Mouse (Mus musculus) lung, postnatal 0 days (tissue): ENCODE results near the gene Ogg1. TPM values are rescaled to one million over a fixed set of nuclear protein-coding genes. Genes with fewer than 3 reads are reported as not detected.

Source experiments
- ATAC-seq: fragments of 200-750 bp; cut with Nextera tagmentation; 2 replicates; pipeline ENCODE4 v1.8.0; 2017; ENCODE audit warnings: moderate library complexity
- DNase-seq: peaks from one replicate; pipeline ENCODE4 v3.0.0-alpha.2; 2016; ENCODE audit warnings: low spot score
- H3K27ac ChIP-seq: fragments of 300-500 bp; sonication (generic); 2 replicates; pipeline ENCODE4 v1.5.1; 2014; ENCODE audit warnings: antibody characterized with exemption, mild to moderate bottlenecking, low read length, mixed read lengths
- H3K27me3 ChIP-seq: fragments of 300-500 bp; sonication (generic); replicated peaks from 2 replicates; pipeline ENCODE4 v1.6.1; 2014; ENCODE audit warnings: low read length, mixed read lengths; ENCODE audit not compliant: insufficient read depth
- H3K36me3 ChIP-seq: fragments of 300-500 bp; sonication (generic); 2 replicates; pipeline ENCODE4 v1.6.1; 2014; ENCODE audit warnings: low read length, mixed read lengths; ENCODE audit not compliant: insufficient read depth
- H3K4me1 ChIP-seq: fragments of 300-500 bp; sonication (generic); 2 replicates; pipeline ENCODE4 v1.6.1; 2014; ENCODE audit warnings: antibody characterized with exemption, low read depth, low read length, mixed read lengths; ENCODE audit not compliant: insufficient read depth
- H3K4me2 ChIP-seq: fragments of 300-500 bp; sonication (generic); replicated peaks from 2 replicates; pipeline ENCODE4 v1.6.1; 2014; ENCODE audit warnings: low read depth, mild to moderate bottlenecking, low read length, moderate library complexity, mixed read lengths
- H3K4me3 ChIP-seq: fragments of 300-500 bp; sonication (generic); 2 replicates; pipeline ENCODE4 v1.5.1; 2014; ENCODE audit warnings: low read depth, low read length
- H3K9ac ChIP-seq: fragments of 300-500 bp; sonication (generic); replicated peaks from 2 replicates; pipeline ENCODE4 v1.6.1; 2014; ENCODE audit warnings: low read depth, mild to moderate bottlenecking
- H3K9me3 ChIP-seq: fragments of 300-500 bp; sonication (generic); 2 replicates; pipeline ENCODE4 v1.6.1; 2016; ENCODE audit warnings: low read length, mixed read lengths
- CTCF ChIP-seq: IDR thresholded peaks from 2 replicates; pipeline ENCODE4 v1.5.1; 2016; ENCODE audit warnings: antibody characterized with exemption, mild to moderate bottlenecking
- EP300 ChIP-seq: IDR thresholded peaks from 2 replicates; pipeline ENCODE4 v1.6.1; 2016; ENCODE audit warnings: antibody characterized with exemption, mild to moderate bottlenecking, control low read depth
- WGBS: fragments of 180-500 bp; shearing (Covaris S2); extraction: QIAGEN DNeasy Blood & Tissue Kit; methylation state at CpG from one replicate; pipeline ENCODE4 v1.1.7; 2014; 5-methylcytosine and 5-hydroxymethylcytosine counted together
- polyA plus RNA-seq: library from polyadenylated mRNA; unstranded; fragments of >200 nt; fragmentation: Nextera tagmentation; extraction: Ambion mirVana; gene quantifications from 2 replicates; pipeline ENCODE4 v1.2.1, GENCODE M21; 2015

The Ogg1 gene
- polyA plus RNA-seq, 1 experiment from 2014 or later = 11.7 TPM

- H3K27me3 ChIP-seq = no peaks in the 10 kb centered on the region
- ATAC-seq (no peak), DNase-seq (no peak)
- no peaks in the 10 kb centered on the region for H3K36me3 ChIP-seq
- no peak overlapping the region for H3K9ac ChIP-seq
- no peak overlapping the region for H3K4me2 ChIP-seq
- H3K4me3 ChIP-seq = no peak overlapping the region
- H3K9me3 ChIP-seq = no peaks in the 10 kb centered on the region
- WGBS = 81% methylated on average over 5 of the region's 5 CpGs
- H3K27ac ChIP-seq = no peak overlapping the region
- H3K4me1 ChIP-seq = no peaks in the 10 kb centered on the region; the same call in 1 of the 2 replicates
- TF ChIP-seq CTCF = no peak
- no peak for TF ChIP-seq EP300
Measured at GRCm38 (mm10) chr6:113301350-113301749, 25.4 kb upstream of the Ogg1 start.

- Histone ChIP-seq H3K9ac (no peak overlapping the region), H3K9me3 (no peaks in the 10 kb centered on the region), H3K4me1 (no peaks in the 10 kb centered on the region; the same call in 1 of the 2 replicates), H3K36me3 (no peaks in the 10 kb centered on the region), H3K4me2 (no peak overlapping the region), H3K4me3 (no peak overlapping the region), H3K27me3 (no peaks in the 10 kb centered on the region), H3K27ac (no peak overlapping the region)
- ATAC-seq (no peak), DNase-seq (peak; percentile 63)
- TF ChIP-seq CTCF (peak; percentile 67), EP300 (no peak)
- WGBS = 15% methylated on average over 3 of the region's 3 CpGs
Measured at GRCm38 (mm10) chr6:113302258-113302657, 24.5 kb upstream of the Ogg1 start.

GRCm38 (mm10) chr6:113306322-113306985 lies 20.3 kb upstream of the Ogg1 start:
- DNase-seq = peak; percentile 100
- Histone ChIP-seq H3K9ac (peak overlapping the region; percentile 95), H3K36me3 (peaks cover 12% of the 10 kb centered on the region; the same call in 1 of the 2 replicates), H3K9me3 (no peaks in the 10 kb centered on the region), H3K4me1 (no peaks in the 10 kb centered on the region; the same call in 1 of the 2 replicates), H3K4me2 (peak overlapping the region; percentile 84), H3K27me3 (no peaks in the 10 kb centered on the region), H3K4me3 (peak overlapping the region; percentile 95), H3K27ac (peak overlapping the region; percentile 100)
- peak; percentile 97 for ATAC-seq
- TF ChIP-seq CTCF (no peak; the same call in 1 of the 2 replicates), EP300 (peak; percentile 67; the same call in 1 of the 2 replicates)
- under 1% methylated on average over 47 of the region's 50 CpGs for WGBS

GRCm38 (mm10) chr6:113306986-113307349 lies 19.8 kb upstream of the Ogg1 start, which contains the start of gene Brpf1:
Gene Brpf1, plus strand, starts transcription at chr6:113307137.
- Histone ChIP-seq H3K9me3 (no peaks in the 10 kb centered on the region), H3K36me3 (peaks cover 12% of the 10 kb centered on the region; the same call in 1 of the 2 replicates), H3K4me1 (no peaks in the 10 kb centered on the region; the same call in 1 of the 2 replicates), H3K27ac (peak within 1 kb of the TSS; percentile 100), H3K4me3 (peak within 1 kb of the TSS; percentile 95), H3K4me2 (peak within 1 kb of the TSS; percentile 84), H3K27me3 (no peaks in the 10 kb centered on the region), H3K9ac (peak within 1 kb of the TSS; percentile 95)
- 2% methylated on average over 32 of the region's 32 CpGs for WGBS
- peak; percentile 45 for ATAC-seq
- DNase-seq = peak; percentile 85
- TF ChIP-seq EP300 = 0 out of 2 replicates have a peak, but pooled peaks have one; percentile 2
- peak; percentile 35; the same call in 1 of the 2 replicates for TF ChIP-seq CTCF

- no peaks in the 10 kb centered on the region for H3K27me3 ChIP-seq
- H3K9me3 ChIP-seq = no peaks in the 10 kb centered on the region
- DNase-seq = peak; percentile 71
- no peaks in the 10 kb centered on the region; the same call in 1 of the 2 replicates for H3K4me1 ChIP-seq
- peak overlapping the region; percentile 95 for H3K9ac ChIP-seq
- no peak for ATAC-seq
- WGBS = under 1% methylated on average over 34 of the region's 34 CpGs
- H3K27ac ChIP-seq = peak overlapping the region; percentile 100
- TF ChIP-seq EP300 (no peak), CTCF (no peak)
- H3K4me2 ChIP-seq = peak overlapping the region; percentile 84
- peaks cover 12% of the 10 kb centered on the region; the same call in 1 of the 2 replicates for H3K36me3 ChIP-seq
- peak overlapping the region; percentile 95 for H3K4me3 ChIP-seq
Measured at GRCm38 (mm10) chr6:113307481-113308121, 19.2 kb upstream of the Ogg1 start.

- 23% methylated on average over 5 of the region's 5 CpGs for WGBS
- Histone ChIP-seq H3K4me3 (peak overlapping the region; percentile 95), H3K9me3 (no peaks in the 10 kb centered on the region), H3K4me2 (peak overlapping the region; percentile 84), H3K4me1 (no peaks in the 10 kb centered on the region; the same call in 1 of the 2 replicates), H3K27ac (peak overlapping the region; percentile 100), H3K9ac (peak overlapping the region; percentile 95), H3K27me3 (no peaks in the 10 kb centered on the region), H3K36me3 (peaks cover 12% of the 10 kb centered on the region; the same call in 1 of the 2 replicates)
- ATAC-seq (no peak), DNase-seq (peak; percentile 63)
- peak; percentile 56 for TF ChIP-seq CTCF
- no peak for TF ChIP-seq EP300
Measured at GRCm38 (mm10) chr6:113308141-113308540, 18.6 kb upstream of the Ogg1 start.
